Mouse (Mus musculus) midbrain, postnatal 0 days (tissue): ENCODE data around the gene Gm4631. TPM values are rescaled to one million over a fixed set of nuclear protein-coding genes. Genes with fewer than 3 reads are reported as not detected.
"Not testable (repeated sequence)": the region's sequence is repeated elsewhere in the genome, so short reads cannot be mapped to it uniquely, and the experiment has no call there.

Experiments used
- ATAC-seq: fragments of 200-750 bp; cut with Nextera tagmentation; 2 replicates; pipeline ENCODE4 v1.8.0; 2017; ENCODE audit warnings: moderate number of reproducible peaks, mild to moderate bottlenecking, moderate TSS enrichment, moderate library complexity; ENCODE audit not compliant: low FRiP score
- DNase-seq: peaks from one replicate; pipeline ENCODE4 v3.0.0-alpha.2; 2015; ENCODE audit warnings: low spot score
- H3K27ac ChIP-seq: fragments of 300-500 bp; sonication (generic); 2 replicates; pipeline ENCODE4 v1.5.1; 2014; ENCODE audit warnings: low read depth, mild to moderate bottlenecking, low read length, mixed read lengths
- H3K27me3 ChIP-seq: fragments of 300-500 bp; sonication (generic); 2 replicates; pipeline ENCODE4 v1.6.1; 2014; ENCODE audit warnings: low read length, control low read depth, mixed read lengths; ENCODE audit not compliant: insufficient read depth
- H3K36me3 ChIP-seq: fragments of 300-500 bp; sonication (generic); 2 replicates; pipeline ENCODE4 v1.6.1; 2014; ENCODE audit warnings: low read length, control low read depth, mixed read lengths; ENCODE audit not compliant: insufficient read depth
- H3K4me1 ChIP-seq: fragments of 300-500 bp; sonication (generic); 2 replicates; pipeline ENCODE4 v1.6.1; 2014; ENCODE audit warnings: mild to moderate bottlenecking, control low read depth, antibody characterized with exemption, low read length, mixed read lengths; ENCODE audit not compliant: insufficient read depth
- H3K4me2 ChIP-seq: fragments of 300-500 bp; sonication (generic); 2 replicates; pipeline ENCODE4 v1.6.1; 2014; ENCODE audit warnings: low read depth, mild to moderate bottlenecking, low read length, mixed read lengths; ENCODE audit not compliant: poor library complexity, severe bottlenecking
- H3K4me3 ChIP-seq: fragments of 300-500 bp; sonication (generic); 2 replicates; pipeline ENCODE4 v1.5.1; 2014; ENCODE audit warnings: low read depth, mild to moderate bottlenecking, low read length, moderate library complexity
- H3K9ac ChIP-seq: fragments of 300-500 bp; sonication (generic); replicated peaks from 2 replicates; pipeline ENCODE4 v1.6.1; 2014; ENCODE audit warnings: mild to moderate bottlenecking, low read length, moderate library complexity, mixed read lengths; ENCODE audit not compliant: poor library complexity, severe bottlenecking
- H3K9me3 ChIP-seq: fragments of 300-500 bp; sonication (generic); 2 replicates; pipeline ENCODE4 v1.6.1; 2016; ENCODE audit warnings: low read length, control low read depth
- WGBS: fragments of 180-500 bp; shearing (Covaris S2); extraction: QIAGEN DNeasy Blood & Tissue Kit; methylation state at CpG from one replicate; pipeline ENCODE4 v1.1.7; 2014; 5-methylcytosine and 5-hydroxymethylcytosine counted together
- polyA plus RNA-seq: library from polyadenylated mRNA; unstranded; fragments of >200 nt; fragmentation: Nextera tagmentation; extraction: Ambion mirVana; gene quantifications from 2 replicates; pipeline ENCODE4 v1.2.1, GENCODE M21; 2015
- total RNA-seq: library from RNA; depleted of rRNA; stranded (reverse); fragments of >200 nt; gene quantifications from 2 replicates; pipeline ENCODE4 v1.2.3, GENCODE M21; 2014; rRNA removed

Gm4631 gene
- 12.9 and 16.3 TPM in 2 replicates for total RNA-seq
- 8.6 and 8.8 TPM in 2 replicates for polyA plus RNA-seq

GRCm38 (mm10) chr2:175338097-175338496, at the start of gene Gm4631:
Gm4631 (minus strand) TSS chr2:175338197.
- ATAC-seq, H3K27ac ChIP-seq, DNase-seq, H3K4me3 ChIP-seq, H3K4me1 ChIP-seq, H3K9ac ChIP-seq, H3K27me3 ChIP-seq, H3K36me3 ChIP-seq, H3K9me3 ChIP-seq, H3K4me2 ChIP-seq: not testable (repeated sequence)
- WGBS = no CpG with 5 or more reads among the region's 8 CpGs

DNA sequence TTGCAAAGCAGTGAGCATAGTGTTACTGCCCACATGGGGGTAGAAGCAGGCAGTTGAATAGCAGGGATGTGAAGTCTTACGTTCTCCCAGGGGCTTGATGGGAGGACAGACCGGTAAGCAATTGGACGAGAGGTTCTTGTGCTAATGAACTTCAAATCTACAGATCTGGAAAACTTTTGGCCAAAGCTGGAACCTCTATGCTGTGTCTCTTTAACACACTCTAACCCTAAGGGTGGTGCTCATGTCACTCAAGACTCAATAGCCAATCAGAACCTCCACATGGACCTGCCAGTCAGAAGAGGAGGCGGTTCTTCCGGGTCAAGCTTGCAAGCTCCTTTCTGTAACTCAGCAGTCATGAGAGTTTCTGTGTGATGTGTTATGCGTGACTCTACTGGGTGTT, 34.1 kb upstream of the Gm4631 start, which contains the start of gene Zfp968:
Gene Zfp968 (plus strand): TSS at position 301 of the 400 bp plus-strand sequence.
- DNase-seq, H3K36me3 ChIP-seq, H3K4me1 ChIP-seq, ATAC-seq, H3K4me2 ChIP-seq, H3K9ac ChIP-seq, H3K9me3 ChIP-seq, H3K27ac ChIP-seq, H3K27me3 ChIP-seq, H3K4me3 ChIP-seq: not testable (repeated sequence)
- WGBS = no CpG with 5 or more reads among the region's 6 CpGs

DNA sequence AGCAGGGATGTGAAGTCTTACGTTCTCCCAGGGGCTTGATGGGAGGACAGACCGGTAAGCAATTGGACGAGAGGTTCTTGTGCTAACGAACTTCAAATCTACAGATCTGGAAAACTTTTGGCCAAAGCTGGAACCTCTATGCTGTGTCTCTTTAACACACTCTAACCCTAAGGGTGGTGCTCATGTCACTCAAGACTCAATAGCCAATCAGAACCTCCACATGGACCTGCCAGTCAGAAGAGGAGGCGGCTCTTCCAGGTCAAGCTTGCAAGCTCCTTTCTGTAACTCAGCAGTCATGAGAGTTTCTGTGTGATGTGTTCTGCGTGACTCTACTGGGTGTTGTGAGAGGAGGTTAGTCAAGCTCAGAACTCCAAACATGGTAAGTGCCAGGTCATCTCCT, 63.2 kb downstream of the Gm4631 start, which contains the start of gene Gm14440:
Gene Gm14440 (plus strand): TSS at position 301 of the 400 bp plus-strand sequence.
- DNase-seq, ATAC-seq, H3K36me3 ChIP-seq, H3K4me1 ChIP-seq, H3K9ac ChIP-seq, H3K27me3 ChIP-seq, H3K4me3 ChIP-seq, H3K4me2 ChIP-seq, H3K9me3 ChIP-seq, H3K27ac ChIP-seq: not testable (repeated sequence)
- no CpG with 5 or more reads among the region's 6 CpGs for WGBS

Other genes starting within 250 kb of the Gm4631 start
- gene Gm14399, start 196.2 kb downstream of the Gm4631 start, total RNA-seq = 8.1 and 9.0 TPM in 2 replicates
- 4.6 and 5.5 TPM in 2 replicates for gene Gm14399, start 196.2 kb downstream of the Gm4631 start, polyA plus RNA-seq
- gene Gm14443, start 162.3 kb downstream of the Gm4631 start, total RNA-seq = 1.2 and 1.9 TPM in 2 replicates
- gene Gm14443, start 162.3 kb downstream of the Gm4631 start, polyA plus RNA-seq = 0.66 and 0.93 TPM in 2 replicates
- gene Gm14391, start 131.3 kb downstream of the Gm4631 start, total RNA-seq = 11.1 and 16.6 TPM in 2 replicates
- gene Gm14391, start 131.3 kb downstream of the Gm4631 start, polyA plus RNA-seq = 6.1 and 11.7 TPM in 2 replicates
- gene Gm14440, start 63.1 kb downstream of the Gm4631 start, total RNA-seq = 2.5 TPM in 1 of 2 replicates, not detected in the other
- not detected in 2 replicates for gene Gm14440, start 63.1 kb downstream of the Gm4631 start, polyA plus RNA-seq
- gene Zfp968, start 34.2 kb upstream of the Gm4631 start, total RNA-seq = 1.6 and 4.3 TPM in 2 replicates
- gene Zfp968, start 34.2 kb upstream of the Gm4631 start, polyA plus RNA-seq = 4.3 and 4.9 TPM in 2 replicates
- 8.5 and 29.7 TPM in 2 replicates for gene Gm4724, start 97.6 kb upstream of the Gm4631 start, total RNA-seq
- gene Gm4724, start 97.6 kb upstream of the Gm4631 start, polyA plus RNA-seq = 31.2 and 38.0 TPM in 2 replicates
- 5.5 and 8.0 TPM in 2 replicates for gene Zfp965, start 131.8 kb upstream of the Gm4631 start, total RNA-seq
- 7.9 and 8.6 TPM in 2 replicates for gene Zfp965, start 131.8 kb upstream of the Gm4631 start, polyA plus RNA-seq